Comparison of ENCODE assay signal across 22 mouse cellular contexts in genomic region chr7:11384641-11385040, GRCm38 (mm10). TPM values are rescaled to one million over a fixed set of nuclear protein-coding genes. Genes with fewer than 3 reads are reported as not detected.
DNase-seq lines count a peak whose midpoint lies in the region; TF ChIP-seq lines count a peak whose summit lies in the region.
"Not testable (repeated sequence)": the region's sequence is repeated elsewhere in the genome, so short reads cannot be mapped to it uniquely, and the experiment has no call there.
"Had no signal": no experiment of that assay in that cellular context is flagged by ENCODE, and none has a peak within 500 bp of the region (broad histone marks: within the 10 kb centered on the region; RNA-seq: fewer than 3 reads in every experiment).

No protein-coding gene starts in this region.

- not testable (repeated sequence) for H3K9me3 ChIP-seq in ES-Bruce4 (replicated peaks; ENCODE audit: control insufficient read depth, insufficient read depth, low read length, poor library complexity, severe bottlenecking); ES-E14 (ENCODE audit: control insufficient read depth, insufficient read depth, low read depth, low read length)

- not testable (repeated sequence) for H3K4me1 ChIP-seq in ES-Bruce4 (ENCODE audit: control insufficient read depth, insufficient read depth, low read length); ES-E14 (ENCODE audit: control insufficient read depth in 2 of 2, insufficient read depth in 2 of 2, low read length in 2 of 2, poor library complexity in 1 of 2)

- not testable (repeated sequence) for TF ChIP-seq CTCF in ES-Bruce4 (IDR thresholded peaks at IDR 0.05; ENCODE audit: low read depth, low read length)

- peak; percentile 67 for DNase-seq in ES-CJ7 (ENCODE audit: low read depth, low spot score)
- DNase-seq in ES-E14 (ENCODE audit: low read depth, low spot score), result peak; percentile 19
- peak; percentile 45 for DNase-seq in R1 (ENCODE audit: low read depth, low spot score)
- peak; percentile 16 for DNase-seq in WW6 (ENCODE audit: low read depth, low spot score)
- DNase-seq in ZHBTc4 (ENCODE audit: low read depth, low spot score), result peak; percentile 80
- DNase-seq in brain, adult 2 months (ENCODE audit: low read depth, low spot score), result peak; percentile 0

- not testable (repeated sequence) for H3K27me3 ChIP-seq in ES-Bruce4 (ENCODE audit: control insufficient read depth, insufficient read depth, low read length, poor library complexity, severe bottlenecking)

- in situ Hi-C loops in ES-E14 (cut with MboI; ENCODE audit: low sequenced_read_pairs in 2 of 2, unreplicated experiment in 2 of 2), result not testable (repeated sequence)

- H3K27ac ChIP-seq in ES-Bruce4 (ENCODE audit: insufficient read depth, low read length); ES-E14 (ENCODE audit: insufficient read depth, low read depth, low read length, poor library complexity, severe bottlenecking): not testable (repeated sequence)

- 0 out of 2 replicates have a peak, but pooled peaks have one; percentile 31 for TF ChIP-seq EP300 in ES-Bruce4 (IDR thresholded peaks at IDR 0.05; ENCODE audit: insufficient read depth, low read depth, low read length)

- H3K9ac ChIP-seq in ES-Bruce4 (ENCODE audit: low read depth, poor library complexity, severe bottlenecking); ES-E14 (ENCODE audit: insufficient read depth, low read depth, low read length, poor library complexity, severe bottlenecking): not testable (repeated sequence)

- H3K36me3 ChIP-seq in ES-Bruce4 (ENCODE audit: control insufficient read depth, insufficient read depth, low read length, poor library complexity, severe bottlenecking); ES-E14 (ENCODE audit: control insufficient read depth, insufficient read depth, low read length, poor library complexity, severe bottlenecking): not testable (repeated sequence)

- TF ChIP-seq POLR2A in ES-Bruce4 (IDR thresholded peaks at IDR 0.05; ENCODE audit: insufficient read depth, low read length), result not testable (repeated sequence)

- H3K4me3 ChIP-seq in ES-Bruce4 (ENCODE audit: low read depth, low read length); ES-E14 (ENCODE audit: insufficient read depth in 1 of 2, low read depth in 1 of 2, low read length in 2 of 2, poor library complexity in 1 of 2, severe bottlenecking in 1 of 2): not testable (repeated sequence)

RNA-seq across cellular contexts. Expression of gene Zscan4f, which starts 13.1 kb away (rescaled TPM):
- 1.2 and 1.4 TPM in 2 replicates for polyA plus RNA-seq in ES-Bruce4 (2011; ENCODE audit: insufficient read depth, insufficient read length, low read depth, missing spikeins)
- total RNA-seq in ES-E14 (2012; rRNA removed), result 153 and 164 TPM in 2 replicates
- total RNA-seq: adrenal gland, adult 18-20 months; adrenal gland, adult 2 months; adrenal gland, adult 8-10 months; adrenal gland, postnatal 10 days; adrenal gland, postnatal 14 days; adrenal gland, postnatal 25 days; adrenal gland, postnatal 36 days; adrenal gland, postnatal 4 days; G1E; MEL had no signal
- polyA plus RNA-seq: activated CD4-positive, CD25-positive, alpha-beta regulatory T cell, adult 4 months; adrenal gland, adult 2 months; brain, embryonic 14.5 days; CD4-positive, CD25-positive, alpha-beta regulatory T cell, adult 4 months; cerebellum, adult 2 months; G1E; Patski had no signal

Comparison
In these comparisons a context has a peak if more than half of its experiments do, and no peak if none do; other contexts are left out.
1. DNase-seq: peak in every context shown above with its lines; median percentile 80 in ZHBTc4; 67 in ES-CJ7; 45 in R1; 19 in ES-E14; 16 in WW6; 0 in brain, adult 2 months.